Mouse (Mus musculus) lung, postnatal 4 days (tissue): ENCODE measurements around the gene Serpine2.

Source experiments
- DNase-seq, 2 experiments: peaks; one replicate each; pipeline ENCODE4 v3.0.0; 2021

The Serpine2 gene

GRCm38 (mm10) chr1:79861130-79861942 lies at the start of gene Serpine2:
Serpine2 (minus strand) TSS chr1:79861180.
- DNase-seq, result peak; percentile 39 to 55

- DNase-seq, result no peak
Observed at GRCm38 (mm10) chr1:79907811-79908210, 46.8 kb upstream of the Serpine2 start.

GRCm38 (mm10) chr1:79905241-79905640 lies 44.3 kb upstream of the Serpine2 start:
- DNase-seq, result no peak

- no peak for DNase-seq
Observed at GRCm38 (mm10) chr1:79902901-79903300, 41.9 kb upstream of the Serpine2 start.

GRCm38 (mm10) chr1:79882648-79883047 lies 21.7 kb upstream of the Serpine2 start:
- DNase-seq, result no peak

GRCm38 (mm10) chr1:79874741-79875140 lies 13.8 kb upstream of the Serpine2 start:
- DNase-seq, result no peak

- DNase-seq, result peak; percentile 22 to 69
Observed at GRCm38 (mm10) chr1:79860411-79861039, 455 bp downstream of the Serpine2 start.

GRCm38 (mm10) chr1:79859975-79860374 lies 1.0 kb downstream of the Serpine2 start:
- no peak for DNase-seq

- no peak for DNase-seq
Observed at GRCm38 (mm10) chr1:79859026-79859425, 2.0 kb downstream of the Serpine2 start.

- DNase-seq, result peak; percentile 52 to 65
Observed at GRCm38 (mm10) chr1:79858389-79858994, 2.5 kb downstream of the Serpine2 start.

- DNase-seq, result no peak
Observed at GRCm38 (mm10) chr1:79857681-79858388, 3.1 kb downstream of the Serpine2 start.

GRCm38 (mm10) chr1:79856756-79857155 lies 4.2 kb downstream of the Serpine2 start:
- DNase-seq, result no peak

GRCm38 (mm10) chr1:79853527-79853926 lies 7.5 kb downstream of the Serpine2 start:
- DNase-seq, result no peak

GRCm38 (mm10) chr1:79850341-79850740 lies 10.6 kb downstream of the Serpine2 start:
- DNase-seq, result peak in 1 of 2 experiments; percentile 22

GRCm38 (mm10) chr1:79848663-79849062 lies 12.3 kb downstream of the Serpine2 start:
- no peak for DNase-seq

GRCm38 (mm10) chr1:79846891-79847290 lies 14.1 kb downstream of the Serpine2 start:
- DNase-seq, result no peak

GRCm38 (mm10) chr1:79832719-79833404 lies 28.1 kb downstream of the Serpine2 start:
- peak in 1 of 2 experiments; percentile 41 for DNase-seq

GRCm38 (mm10) chr1:79823951-79824633 lies 36.9 kb downstream of the Serpine2 start:
- DNase-seq, result peak in 1 of 2 experiments; percentile 16

GRCm38 (mm10) chr1:79822806-79823525 lies 38.0 kb downstream of the Serpine2 start:
- DNase-seq, result peak; percentile 59 to 66

- DNase-seq, result no peak
Observed at GRCm38 (mm10) chr1:79819296-79819879, 41.6 kb downstream of the Serpine2 start.

GRCm38 (mm10) chr1:79815446-79815845 lies 45.5 kb downstream of the Serpine2 start:
- no peak for DNase-seq
